ENCODE assay signal across 8 mouse cellular contexts in the genomic region with DNA sequence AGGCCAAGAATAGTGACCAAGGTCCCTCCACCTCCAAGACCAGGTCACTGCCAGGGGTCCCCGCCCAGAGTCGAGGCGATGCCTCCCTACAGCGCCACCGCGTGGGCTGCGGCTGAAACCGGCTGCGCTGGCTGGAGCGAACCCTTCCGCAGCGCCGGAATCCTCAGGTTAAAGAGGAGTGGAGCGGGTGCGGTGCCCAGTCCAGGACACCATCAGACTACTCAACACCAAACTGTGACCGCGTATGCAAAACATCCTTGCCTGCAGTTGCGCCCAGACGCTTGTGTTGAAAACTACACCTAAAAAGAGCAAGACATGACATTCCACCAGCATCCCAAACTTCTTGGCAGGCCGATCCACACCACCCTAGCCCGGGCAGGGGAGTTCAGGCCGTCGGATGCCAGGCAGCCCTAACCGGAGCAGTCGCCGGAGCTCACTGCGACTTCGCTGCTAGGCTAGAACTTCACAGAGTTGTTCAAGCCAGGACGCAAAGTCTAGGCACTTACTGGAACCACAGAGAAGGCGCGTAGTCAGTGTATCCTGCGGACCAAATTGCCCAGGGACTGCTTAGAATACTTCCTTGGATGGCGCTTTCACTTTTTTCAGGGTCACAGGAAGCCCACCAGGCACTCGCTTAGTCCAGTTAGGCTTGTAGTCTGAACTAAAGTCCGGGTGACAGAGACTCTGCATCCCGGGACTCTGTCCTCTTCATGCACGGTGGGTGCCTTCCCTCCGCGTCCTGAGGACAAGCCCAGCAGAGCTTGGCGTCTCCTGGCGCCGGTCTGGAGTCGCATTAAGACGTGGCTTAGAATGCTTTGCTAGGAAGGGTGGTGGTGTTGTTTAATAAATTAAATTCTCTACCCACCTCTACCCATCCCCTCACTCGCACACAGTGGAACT. TPM values are rescaled to one million over a fixed set of nuclear protein-coding genes. Genes with fewer than 3 reads are reported as not detected.
DNase-seq lines count a peak whose midpoint lies in the region; ATAC-seq and TF ChIP-seq lines count a peak whose summit lies in the region.

No protein-coding gene starts in this region.

- no peaks in the 10 kb centered on the region for H3K36me3 ChIP-seq in liver, embryonic 14.5 days (replicated peaks; ENCODE audit: control insufficient read depth, insufficient read depth, low read depth)
- H3K36me3 ChIP-seq in neural tube, embryonic 11.5 days (ENCODE audit: control insufficient read depth, insufficient read depth, low read length) = no peaks in the 10 kb centered on the region

- TF ChIP-seq CTCF in liver, embryonic 14.5 days (IDR thresholded peaks at IDR 0.05; ENCODE audit: low read depth) = peak; percentile 68

- no peak for TF ChIP-seq EP300 in liver, embryonic 14.5 days (IDR thresholded peaks at IDR 0.05; ENCODE audit: low read depth)

- no peak overlapping the region for H3K9ac ChIP-seq in liver, embryonic 14.5 days (replicated peaks)
- peak overlapping the region; percentile 10; the same call in 1 of the 2 replicates for H3K9ac ChIP-seq in neural tube, embryonic 11.5 days (ENCODE audit: low read length)

- H3K9me3 ChIP-seq in liver, embryonic 14.5 days (ENCODE audit: control insufficient read depth, low read length) = no peaks in the 10 kb centered on the region
- H3K9me3 ChIP-seq in neural tube, embryonic 11.5 days (ENCODE audit: control insufficient read depth, low read length) = no peaks in the 10 kb centered on the region

- no peaks in the 10 kb centered on the region for H3K4me1 ChIP-seq in liver, embryonic 14.5 days (replicated peaks; ENCODE audit: control insufficient read depth in 2 of 2, insufficient read depth in 2 of 2, low read length in 1 of 2)
- 0 out of 2 replicates have a peak, but pooled peaks cover 7% of the 10 kb centered on the region for H3K4me1 ChIP-seq in neural tube, embryonic 11.5 days (ENCODE audit: control insufficient read depth, insufficient read depth, low read length)

- H3K27ac ChIP-seq in liver, embryonic 14.5 days = no peak overlapping the region
- H3K27ac ChIP-seq in neural tube, embryonic 11.5 days (ENCODE audit: low read depth, low read length) = no peak overlapping the region

- WGBS in liver, embryonic 14.5 days (ENCODE audit: insufficient replicate concordance) = under 1% methylated on average over 45 of the region's 45 CpGs
- under 1% methylated on average over 45 of the region's 45 CpGs for WGBS in neural tube, embryonic 11.5 days

- peak; percentile 68 for DNase-seq in urinary bladder, postnatal 25 days (ENCODE audit: low spot score)
- DNase-seq in urinary bladder, postnatal 36 days (ENCODE audit: low spot score in 2 of 2) = no peak
- DNase-seq in embryo, embryonic 10 days (ENCODE audit: low spot score) = peak; percentile 90
- peak; percentile 52 to 60 for DNase-seq in gastrocnemius, postnatal 36 days
- peak; percentile 85 for DNase-seq in kidney, adult 18-20 months
- DNase-seq in liver, embryonic 14.5 days (ENCODE audit: low read depth in 3 of 3, low spot score in 3 of 3) = no peak
- peak; percentile 84 for DNase-seq in neural tube, embryonic 11.5 days (ENCODE audit: low spot score)

- no peak overlapping the region for H3K4me3 ChIP-seq in liver, embryonic 14.5 days (ENCODE audit: insufficient read depth in 1 of 2, low read depth in 2 of 2, low read length in 2 of 2)
- peak overlapping the region; percentile 23 for H3K4me3 ChIP-seq in neural tube, embryonic 11.5 days (ENCODE audit: low read depth, low read length)

- intact Hi-C loops in gastrocnemius, postnatal 36 days (cut with DNase I) = no loop called here

- H3K27me3 ChIP-seq in liver, embryonic 14.5 days (ENCODE audit: control insufficient read depth, insufficient read depth, low read length) = peaks cover 91% of the 10 kb centered on the region
- peaks cover 70% of the 10 kb centered on the region for H3K27me3 ChIP-seq in neural tube, embryonic 11.5 days (ENCODE audit: control insufficient read depth, insufficient read depth, low read length)

- no peak for ATAC-seq in liver, embryonic 14.5 days (ENCODE audit: insufficient read depth)
- ATAC-seq in neural tube, embryonic 11.5 days (ENCODE audit: insufficient read depth, low FRiP score, low TSS enrichment) = 0 out of 2 replicates have a peak, but pooled peaks have one; percentile 31
- no peak for ATAC-seq in erythroblast, adult 5-6 weeks (replicated peaks; ENCODE audit: low FRiP score, poor library complexity, severe bottlenecking)

- H3K4me2 ChIP-seq in liver, embryonic 14.5 days (ENCODE audit: low read depth) = no peak overlapping the region
- H3K4me2 ChIP-seq in neural tube, embryonic 11.5 days (ENCODE audit: low read depth) = peak overlapping the region; percentile 39

RNA-seq across cellular contexts. Expression of gene Satb2, which starts 1.0 kb away (rescaled TPM):
- under 1 TPM; 0.26 to 0.62 TPM for total RNA-seq in gastrocnemius, postnatal 36 days (2021)
- polyA plus RNA-seq in liver, embryonic 14.5 days (2012; rRNA removed) = 0.03 and 0.08 TPM in 2 replicates
- polyA plus RNA-seq in liver, embryonic 14.5 days (2014; fragmentation: Nextera tagmentation; extraction: Ambion mirVana) = 0.03 TPM in 1 of 2 replicates, not detected in the other
- 1.5 and 1.8 TPM in 2 replicates for polyA plus RNA-seq in neural tube, embryonic 11.5 days (2014; fragmentation: Nextera tagmentation; extraction: Ambion mirVana)
- total RNA-seq in erythroblast, adult 5-6 weeks (2015; ENCODE audit: low replicate concordance) = 0.84 TPM in 1 of 2 replicates, not detected in the other
- total RNA-seq in erythroblast, adult 5-6 weeks (2017; ENCODE audit: low replicate concordance) = 0.26 TPM in 1 of 2 replicates, not detected in the other

Comparison
In these comparisons a context has a peak if more than half of its experiments do, and no peak if none do; other contexts are left out.
1. DNase-seq: peak in urinary bladder, postnatal 25 days (single experiment), embryo, embryonic 10 days (single experiment), gastrocnemius, postnatal 36 days (2 of 2), kidney, adult 18-20 months (single experiment) and neural tube, embryonic 11.5 days (single experiment); none in urinary bladder, postnatal 36 days (0 of 2) and liver, embryonic 14.5 days (0 of 3).